Mouse (Mus musculus): Measurements from ENCODE around the gene Flad1. TPM values are rescaled to one million over a fixed set of nuclear protein-coding genes. Genes with fewer than 3 reads are reported as not detected.

Gene Flad1
- polyA plus RNA-seq, 1 experiment from 2014 or later: 28.8 TPM

DNA sequence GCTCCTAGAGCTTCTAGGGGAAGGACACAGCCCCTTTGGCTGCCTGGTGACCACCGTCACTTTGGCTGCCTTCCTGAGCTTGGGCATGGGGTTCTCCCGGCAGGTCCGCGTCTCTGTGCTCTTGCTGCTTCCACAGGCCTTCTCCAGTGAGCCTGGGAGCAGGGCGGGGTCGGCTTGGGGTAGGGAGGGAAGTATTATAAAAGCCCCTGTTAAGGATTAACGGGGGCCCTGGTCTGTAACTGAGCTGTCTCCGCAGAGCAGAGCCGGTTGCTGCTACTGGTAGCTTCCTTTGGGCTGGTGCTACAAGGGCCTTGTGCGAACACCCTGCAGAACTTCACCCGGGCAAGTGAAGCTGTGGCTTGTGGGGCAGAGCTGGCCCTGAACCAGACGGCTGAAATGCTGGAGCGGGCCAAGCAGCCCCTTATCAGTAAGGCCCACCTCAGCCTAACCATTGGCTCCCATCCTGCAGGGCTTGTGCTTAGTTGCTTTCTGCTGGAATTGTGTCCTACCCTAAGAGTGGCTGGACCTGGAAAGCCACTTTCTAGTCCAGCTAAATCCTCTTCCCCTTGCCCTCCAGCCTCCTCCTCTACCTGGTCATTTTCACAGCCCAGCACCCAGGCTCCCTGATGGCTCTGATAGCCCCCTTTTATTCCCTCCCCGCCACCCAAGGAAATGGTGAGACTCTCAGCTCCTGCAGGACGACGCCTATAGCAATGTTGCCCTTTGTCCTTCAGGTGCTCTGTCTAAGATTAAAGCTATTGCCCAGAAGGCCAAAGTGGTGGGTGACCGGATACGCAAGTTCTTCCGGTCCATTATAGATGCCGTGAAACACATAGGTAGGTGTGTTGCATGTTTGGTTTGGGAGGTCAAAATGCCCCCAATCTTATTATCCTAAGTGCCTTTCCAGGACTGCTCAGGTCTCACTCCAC is 45.9 kb downstream of the Flad1 start:
- DNase-seq (ENCODE audit: low spot score) (no peak), ATAC-seq (replicated peaks; ENCODE audit: low FRiP score, low read depth) (peak; percentile 34; the same call in 1 of the 2 replicates)
- no peak overlapping the region for H3K4me3 ChIP-seq (replicated peaks; ENCODE audit: low read depth, low read length)
- WGBS: 61% methylated on average over 20 of the region's 20 CpGs
- no peak overlapping the region for H3K9ac ChIP-seq (ENCODE audit: low read depth, low read length)
- no peak for TF ChIP-seq CTCF (IDR thresholded peaks at IDR 0.05; ENCODE audit: low read depth)
- no peaks in the 10 kb centered on the region for H3K36me3 ChIP-seq (ENCODE audit: insufficient read depth, low read length)
- no peaks in the 10 kb centered on the region for H3K9me3 ChIP-seq (replicated peaks; ENCODE audit: low read length)
- no peak overlapping the region for H3K27ac ChIP-seq
- no peaks in the 10 kb centered on the region for H3K4me1 ChIP-seq (replicated peaks; ENCODE audit: insufficient read depth, low read length)
- no peak overlapping the region for H3K4me2 ChIP-seq (ENCODE audit: low read length)
- no peaks in the 10 kb centered on the region for H3K27me3 ChIP-seq (ENCODE audit: insufficient read depth, low read length)

GRCm38 (mm10) chr3:89365153-89365485 is 46.6 kb downstream of the Flad1 start, which contains the start of gene Dcst1:
Gene Dcst1 (minus strand): TSS chr3:89365253.
- no peak within 1 kb of the TSS for H3K27ac ChIP-seq
- H3K9me3 ChIP-seq (replicated peaks; ENCODE audit: low read length): no peaks in the 10 kb centered on the region
- no peak within 1 kb of the TSS for H3K9ac ChIP-seq (ENCODE audit: low read depth, low read length)
- no peak within 1 kb of the TSS for H3K4me2 ChIP-seq (ENCODE audit: low read length)
- H3K4me1 ChIP-seq (replicated peaks; ENCODE audit: insufficient read depth, low read length): no peaks in the 10 kb centered on the region
- ATAC-seq (replicated peaks; ENCODE audit: low FRiP score, low read depth): no peak
- no peak within 1 kb of the TSS for H3K4me3 ChIP-seq (replicated peaks; ENCODE audit: low read depth, low read length)
- no peak for DNase-seq (ENCODE audit: low spot score)
- H3K36me3 ChIP-seq (ENCODE audit: insufficient read depth, low read length): no peaks in the 10 kb centered on the region
- no peaks in the 10 kb centered on the region for H3K27me3 ChIP-seq (ENCODE audit: insufficient read depth, low read length)
- no peak for TF ChIP-seq CTCF (IDR thresholded peaks at IDR 0.05; ENCODE audit: low read depth)
- 86% methylated on average over 11 of the region's 11 CpGs for WGBS

- Histone ChIP-seq H3K27me3 (ENCODE audit: insufficient read depth, low read length) (no peaks in the 10 kb centered on the region), H3K36me3 (ENCODE audit: insufficient read depth, low read length) (no peaks in the 10 kb centered on the region), H3K27ac (no peak overlapping the region), H3K4me3 (replicated peaks; ENCODE audit: low read depth, low read length) (no peak overlapping the region), H3K9ac (ENCODE audit: low read depth, low read length) (no peak overlapping the region), H3K4me1 (replicated peaks; ENCODE audit: insufficient read depth, low read length) (no peaks in the 10 kb centered on the region), H3K9me3 (replicated peaks; ENCODE audit: low read length) (no peaks in the 10 kb centered on the region), H3K4me2 (ENCODE audit: low read length) (no peak overlapping the region)
- DNase-seq (ENCODE audit: low spot score) (no peak), ATAC-seq (replicated peaks; ENCODE audit: low FRiP score, low read depth) (no peak)
- TF ChIP-seq CTCF (IDR thresholded peaks at IDR 0.05; ENCODE audit: low read depth): no peak
- 60% methylated on average over 8 of the region's 8 CpGs for WGBS
These were observed 47.0 kb downstream of the Flad1 start for GRCm38 (mm10) chr3:89364631-89365030.

GRCm38 (mm10) chr3:89361675-89362074 is 50.0 kb downstream of the Flad1 start, which contains the start of gene Dcst2:
Gene Dcst2 (plus strand): TSS chr3:89361975.
- DNase-seq (ENCODE audit: low spot score): no peak
- H3K9me3 ChIP-seq (replicated peaks; ENCODE audit: low read length): no peaks in the 10 kb centered on the region
- H3K4me1 ChIP-seq (replicated peaks; ENCODE audit: insufficient read depth, low read length): no peaks in the 10 kb centered on the region
- WGBS: 92% methylated on average over 7 of the region's 7 CpGs
- no peak within 1 kb of the TSS for H3K4me2 ChIP-seq (ENCODE audit: low read length)
- ATAC-seq (replicated peaks; ENCODE audit: low FRiP score, low read depth): no peak
- H3K27me3 ChIP-seq (ENCODE audit: insufficient read depth, low read length): no peaks in the 10 kb centered on the region
- TF ChIP-seq CTCF (IDR thresholded peaks at IDR 0.05; ENCODE audit: low read depth): no peak
- H3K9ac ChIP-seq (ENCODE audit: low read depth, low read length): no peak within 1 kb of the TSS
- H3K27ac ChIP-seq: no peak within 1 kb of the TSS
- no peaks in the 10 kb centered on the region for H3K36me3 ChIP-seq (ENCODE audit: insufficient read depth, low read length)
- no peak within 1 kb of the TSS for H3K4me3 ChIP-seq (replicated peaks; ENCODE audit: low read depth, low read length)

GRCm38 (mm10) chr3:89360237-89360636 is 51.4 kb downstream of the Flad1 start:
- Histone ChIP-seq H3K4me3 (replicated peaks; ENCODE audit: low read depth, low read length) (no peak overlapping the region), H3K4me2 (ENCODE audit: low read length) (no peak overlapping the region), H3K27ac (no peak overlapping the region), H3K27me3 (ENCODE audit: insufficient read depth, low read length) (no peaks in the 10 kb centered on the region), H3K9ac (ENCODE audit: low read depth, low read length) (no peak overlapping the region), H3K4me1 (replicated peaks; ENCODE audit: insufficient read depth, low read length) (no peaks in the 10 kb centered on the region), H3K9me3 (replicated peaks; ENCODE audit: low read length) (no peaks in the 10 kb centered on the region), H3K36me3 (ENCODE audit: insufficient read depth, low read length) (no peaks in the 10 kb centered on the region)
- WGBS: 61% methylated on average over 3 of the region's 3 CpGs
- no peak for TF ChIP-seq CTCF (IDR thresholded peaks at IDR 0.05; ENCODE audit: low read depth)
- ATAC-seq (replicated peaks; ENCODE audit: low FRiP score, low read depth) (0 out of 2 replicates have a peak, but pooled peaks have one; percentile 26), DNase-seq (ENCODE audit: low spot score) (no peak)

DNA sequence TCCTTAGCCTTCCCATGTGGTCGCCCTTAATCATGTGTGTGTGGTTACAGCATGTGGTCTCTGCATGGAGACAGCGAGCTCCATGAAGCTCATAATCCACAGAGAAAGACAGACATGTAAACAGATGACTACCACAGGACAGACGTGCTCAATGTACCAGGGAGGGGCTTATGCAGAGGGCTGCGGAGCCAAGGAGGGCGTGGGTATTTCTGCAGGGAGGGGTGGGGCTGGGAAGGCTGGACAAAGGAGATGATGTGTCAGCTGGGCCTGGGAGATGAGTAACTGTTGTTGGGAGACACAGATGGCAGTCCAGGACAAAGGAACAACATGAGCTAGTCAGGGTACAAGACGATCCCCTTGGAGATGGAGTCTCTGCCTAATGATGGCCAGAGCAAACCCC is 52.0 kb downstream of the Flad1 start:
- Histone ChIP-seq H3K4me1 (replicated peaks; ENCODE audit: insufficient read depth, low read length) (no peaks in the 10 kb centered on the region), H3K27me3 (ENCODE audit: insufficient read depth, low read length) (no peaks in the 10 kb centered on the region), H3K9me3 (replicated peaks; ENCODE audit: low read length) (no peaks in the 10 kb centered on the region), H3K4me3 (replicated peaks; ENCODE audit: low read depth, low read length) (no peak overlapping the region), H3K36me3 (ENCODE audit: insufficient read depth, low read length) (no peaks in the 10 kb centered on the region), H3K4me2 (ENCODE audit: low read length) (no peak overlapping the region), H3K9ac (ENCODE audit: low read depth, low read length) (no peak overlapping the region), H3K27ac (no peak overlapping the region)
- WGBS: 66% methylated on average over 6 of the region's 6 CpGs
- ATAC-seq (replicated peaks; ENCODE audit: low FRiP score, low read depth) (no peak), DNase-seq (ENCODE audit: low spot score) (no peak)
- no peak for TF ChIP-seq CTCF (IDR thresholded peaks at IDR 0.05; ENCODE audit: low read depth)

Measured in kidney, postnatal 0 days (tissue).